Mouse (Mus musculus) heart, adult 11 months (tissue): ENCODE measurements around the gene Mroh2b.

Experiments
- DNase-seq: peaks from one replicate; pipeline ENCODE4 v3.0.0; 2022

Gene Mroh2b

GRCm38 (mm10) chr15:4898437-4898836, at the start of gene Mroh2b:
Gene Mroh2b (plus strand): TSS chr15:4898737.
- DNase-seq: no peak

DNA sequence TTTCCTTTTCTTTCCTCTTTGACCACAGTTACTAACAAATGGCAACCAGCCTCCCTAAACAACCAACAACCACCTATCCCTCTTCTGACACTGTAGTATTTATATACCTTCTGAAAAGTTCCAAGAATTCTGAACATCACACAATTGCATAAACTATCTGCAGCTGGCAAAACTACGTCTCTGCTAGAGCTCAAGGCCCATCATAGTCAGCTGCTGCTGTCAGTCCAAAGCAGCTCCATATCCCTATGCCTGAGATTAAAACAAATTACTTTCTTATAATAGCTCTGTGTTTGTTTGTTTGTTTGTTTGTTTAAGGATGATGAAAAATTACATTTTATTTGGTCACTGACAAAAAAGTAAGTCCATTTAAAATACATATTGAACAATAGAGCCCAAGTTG, 48.5 kb upstream of the Mroh2b start:
- DNase-seq: no peak

DNA sequence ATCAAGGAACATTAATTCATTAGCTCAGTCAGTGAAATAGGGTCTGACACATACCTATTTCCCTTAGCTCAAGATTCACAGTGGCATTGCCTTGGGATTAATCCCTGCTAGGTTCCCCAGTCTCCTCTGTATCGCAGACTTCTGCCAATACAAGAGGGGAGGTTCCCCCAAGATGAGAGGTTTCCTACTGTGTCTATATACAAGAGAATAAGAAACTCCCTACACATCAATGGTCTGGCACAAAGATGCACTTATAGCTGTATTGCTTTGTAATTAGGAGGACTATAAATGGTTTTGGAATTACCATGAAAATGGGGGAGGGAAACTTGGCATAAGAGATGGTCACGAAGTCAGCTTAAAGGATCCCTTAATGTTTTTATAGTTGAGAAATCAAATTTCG, 3.6 kb upstream of the Mroh2b start:
- DNase-seq: no peak

- DNase-seq: no peak
Observed at GRCm38 (mm10) chr15:4934731-4935130, 36.2 kb downstream of the Mroh2b start.

DNA sequence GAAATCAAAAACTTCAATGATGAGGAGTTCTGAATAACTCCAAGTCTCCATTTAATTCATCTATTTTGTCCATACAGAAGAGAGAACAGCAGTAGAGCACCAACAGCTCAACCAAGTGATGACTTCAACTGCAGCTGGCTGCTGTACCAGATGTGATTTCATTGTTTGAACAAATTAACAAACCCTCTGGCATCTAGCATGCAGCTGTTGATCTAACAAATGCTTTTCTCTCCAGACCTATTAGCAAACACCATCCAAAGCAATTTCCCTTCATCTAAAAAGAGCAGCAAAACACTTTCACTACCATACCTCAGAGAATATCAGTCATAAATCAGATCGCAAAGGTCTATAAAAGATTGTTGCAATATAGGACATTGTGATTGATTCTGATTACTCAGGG, 74.8 kb downstream of the Mroh2b start:
- peak; percentile 88 for DNase-seq

DNA sequence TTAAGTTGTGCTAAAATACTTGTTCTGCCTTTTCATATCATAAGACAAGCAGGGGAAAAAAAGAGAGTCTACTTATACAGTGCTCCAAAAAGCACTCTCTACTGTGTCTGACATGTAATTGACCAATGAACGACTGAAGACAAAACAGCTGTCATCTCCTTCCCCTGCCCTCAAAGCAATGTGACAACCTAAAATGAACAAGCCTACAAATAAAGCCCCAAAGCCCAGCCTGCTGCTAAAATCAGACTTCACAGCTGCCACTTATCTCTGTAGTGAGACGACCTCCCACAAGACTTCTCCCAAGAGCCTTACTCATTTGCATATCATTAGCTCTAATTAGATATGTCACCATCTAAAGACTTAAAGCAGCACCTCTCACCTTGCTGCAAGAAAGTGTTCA, 104.4 kb downstream of the Mroh2b start:
- peak; percentile 85 for DNase-seq

- peak; percentile 89 for DNase-seq
Observed at GRCm38 (mm10) chr15:5003503-5004196, 105.1 kb downstream of the Mroh2b start.

- DNase-seq: peak; percentile 79
Observed at GRCm38 (mm10) chr15:5009644-5010107, 111.1 kb downstream of the Mroh2b start.
